Mouse (Mus musculus) spleen, embryonic (tissue): ENCODE data around the gene Epha3.

Experiments used
- CTCF ChIA-PET: fragments of 350-600 bp; sonication (Branson Sonifier 250); formaldehyde crosslinking; loops from one replicate; lab custom pipeline; 2022; lab: Charles Lee

Epha3 gene

GRCm38 (mm10) chr16:63653393-63653918 is 210.5 kb downstream of the Epha3 start:
- CTCF ChIA-PET, result no interaction called here

GRCm38 (mm10) chr16:63650760-63651159 is 213.2 kb downstream of the Epha3 start:
- CTCF ChIA-PET, result no interaction called here

GRCm38 (mm10) chr16:63646577-63646976 is 217.4 kb downstream of the Epha3 start:
- CTCF ChIA-PET, result no interaction called here

- CTCF ChIA-PET, result no interaction called here
Observed at GRCm38 (mm10) chr16:63642641-63643040, 221.3 kb downstream of the Epha3 start.

- CTCF ChIA-PET, result no interaction called here
Observed at GRCm38 (mm10) chr16:63641603-63642002, 222.4 kb downstream of the Epha3 start.

GRCm38 (mm10) chr16:63638701-63639100 is 225.3 kb downstream of the Epha3 start:
- CTCF ChIA-PET, result no interaction called here

GRCm38 (mm10) chr16:63633748-63634166 is 230.2 kb downstream of the Epha3 start:
- CTCF ChIA-PET, result no interaction called here

- CTCF ChIA-PET, result no interaction called here
Observed at GRCm38 (mm10) chr16:63625229-63625628, 238.7 kb downstream of the Epha3 start.

GRCm38 (mm10) chr16:63621845-63622244 is 242.1 kb downstream of the Epha3 start:
- CTCF ChIA-PET, result interaction anchor here (0.6 kb wide), 1 partner anchor 116 kb away, joined by 3 read pairs; no protein-coding TSS in a partner anchor

GRCm38 (mm10) chr16:63615396-63615795 is 248.6 kb downstream of the Epha3 start:
- CTCF ChIA-PET, result no interaction called here

- CTCF ChIA-PET, result no interaction called here
Observed at GRCm38 (mm10) chr16:63613006-63613405, 251.0 kb downstream of the Epha3 start.

GRCm38 (mm10) chr16:63600229-63600628 is 263.7 kb downstream of the Epha3 start:
- CTCF ChIA-PET, result no interaction called here

- CTCF ChIA-PET, result no interaction called here
Observed at GRCm38 (mm10) chr16:63594656-63595055, 269.3 kb downstream of the Epha3 start.

GRCm38 (mm10) chr16:63569746-63570145 is 294.2 kb downstream of the Epha3 start:
- CTCF ChIA-PET, result no interaction called here

GRCm38 (mm10) chr16:63566106-63566836 is 297.7 kb downstream of the Epha3 start:
- CTCF ChIA-PET, result no interaction called here

GRCm38 (mm10) chr16:63556410-63557146 is 307.4 kb downstream of the Epha3 start:
- CTCF ChIA-PET, result no interaction called here

GRCm38 (mm10) chr16:63552531-63552930 is 311.4 kb downstream of the Epha3 start:
- CTCF ChIA-PET, result no interaction called here

- CTCF ChIA-PET, result no interaction called here
Observed at GRCm38 (mm10) chr16:63539489-63539888, 324.5 kb downstream of the Epha3 start.

GRCm38 (mm10) chr16:63528821-63529220 is 335.2 kb downstream of the Epha3 start:
- CTCF ChIA-PET, result no interaction called here

- CTCF ChIA-PET, result no interaction called here
Observed at GRCm38 (mm10) chr16:63517636-63518035, 346.3 kb downstream of the Epha3 start.

GRCm38 (mm10) chr16:63510069-63510468 is 353.9 kb downstream of the Epha3 start:
- CTCF ChIA-PET, result no interaction called here

- CTCF ChIA-PET, result no interaction called here
Observed at GRCm38 (mm10) chr16:63506437-63506836, 357.5 kb downstream of the Epha3 start.

- CTCF ChIA-PET, result no interaction called here
Observed at GRCm38 (mm10) chr16:63501456-63501855, 362.5 kb downstream of the Epha3 start.
